Mouse (Mus musculus) embryonic facial prominence, embryonic 14.5 days (tissue): Measurements from ENCODE around the gene Ptger3. TPM values are rescaled to one million over a fixed set of nuclear protein-coding genes. Genes with fewer than 3 reads are reported as not detected.

Source experiments
- ATAC-seq: fragments of 200-750 bp; cut with Nextera tagmentation; 2 replicates; pipeline ENCODE4 v1.8.0; 2017; ENCODE audit warnings: low read depth, moderate number of reproducible peaks, moderate TSS enrichment
- DNase-seq: peaks from one replicate; pipeline ENCODE4 v3.0.0-alpha.2; 2015; ENCODE audit warnings: low spot score
- H3K27ac ChIP-seq: fragments of 300-500 bp; sonication (generic); replicated peaks from 2 replicates; pipeline ENCODE4 v1.5.1; 2014; ENCODE audit warnings: low read depth, mild to moderate bottlenecking, low read length, moderate library complexity
- H3K27me3 ChIP-seq: fragments of 300-500 bp; sonication (generic); replicated peaks from 2 replicates; pipeline ENCODE4 v1.6.1; 2014; ENCODE audit warnings: low read length; ENCODE audit not compliant: control insufficient read depth, insufficient read depth
- H3K36me3 ChIP-seq: fragments of 300-500 bp; sonication (generic); 2 replicates; pipeline ENCODE4 v1.6.1; 2014; ENCODE audit warnings: low read length, mixed read lengths; ENCODE audit not compliant: control insufficient read depth, insufficient read depth
- H3K4me1 ChIP-seq: fragments of 300-500 bp; sonication (generic); 2 replicates; pipeline ENCODE4 v1.6.1; 2014; ENCODE audit warnings: antibody characterized with exemption, low read length; ENCODE audit not compliant: control insufficient read depth, insufficient read depth
- H3K4me2 ChIP-seq: fragments of 300-500 bp; sonication (generic); 2 replicates; pipeline ENCODE4 v1.6.1; 2014; ENCODE audit warnings: low read depth, mild to moderate bottlenecking, low read length, moderate library complexity, mixed read lengths
- H3K4me3 ChIP-seq: fragments of 300-500 bp; sonication (generic); 2 replicates; pipeline ENCODE4 v1.5.1; 2014; ENCODE audit warnings: low read depth, mild to moderate bottlenecking, low read length
- H3K9ac ChIP-seq: fragments of 300-500 bp; sonication (generic); 2 replicates; pipeline ENCODE4 v1.6.1; 2014; ENCODE audit warnings: low read depth, mild to moderate bottlenecking, low read length, moderate library complexity, mixed read lengths
- H3K9me3 ChIP-seq: fragments of 300-500 bp; sonication (generic); 2 replicates; pipeline ENCODE4 v1.6.1; 2016; ENCODE audit warnings: low read length; ENCODE audit not compliant: control insufficient read depth
- WGBS: fragments of 180-500 bp; shearing (Covaris S2); extraction: QIAGEN DNeasy Blood & Tissue Kit; methylation state at CpG from one replicate; pipeline ENCODE4 v1.1.7; 2014; 5-methylcytosine and 5-hydroxymethylcytosine counted together
- polyA plus RNA-seq: library from polyadenylated mRNA; unstranded; fragments of >200 nt; fragmentation: Nextera tagmentation; extraction: Ambion mirVana; gene quantifications from 2 replicates; pipeline ENCODE4 v1.2.1, GENCODE M21; 2014

Ptger3 gene
- polyA plus RNA-seq, 1 experiment from 2014 or later, result 12.0 TPM

DNA sequence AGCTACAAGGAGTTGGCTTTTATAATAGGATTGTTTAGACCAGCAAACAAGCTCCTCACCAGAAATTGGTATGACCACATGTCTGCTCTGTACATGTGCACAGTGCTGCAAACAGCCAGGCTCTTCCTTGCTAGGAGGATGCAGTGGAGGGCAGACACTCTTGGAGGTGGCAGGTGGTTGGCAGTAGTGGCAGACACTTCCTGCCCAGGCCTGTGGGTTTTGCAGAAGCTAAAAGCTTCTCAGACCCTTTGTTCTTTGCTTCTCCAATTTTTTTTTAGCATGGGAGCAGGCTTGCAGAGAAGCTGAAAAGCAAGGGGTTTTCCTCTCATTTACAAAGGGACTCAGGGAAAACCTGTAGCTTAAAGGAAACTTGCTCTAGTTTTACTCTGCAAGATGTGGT is 50.3 kb downstream of the Ptger3 start:
- ATAC-seq, result no peak
- Histone ChIP-seq H3K4me2 (no peak overlapping the region), H3K27ac (no peak overlapping the region), H3K27me3 (no peaks in the 10 kb centered on the region), H3K4me3 (no peak overlapping the region), H3K4me1 (no peaks in the 10 kb centered on the region), H3K9ac (no peak overlapping the region), H3K9me3 (no peaks in the 10 kb centered on the region), H3K36me3 (no peaks in the 10 kb centered on the region)
- DNase-seq, result no peak

DNA sequence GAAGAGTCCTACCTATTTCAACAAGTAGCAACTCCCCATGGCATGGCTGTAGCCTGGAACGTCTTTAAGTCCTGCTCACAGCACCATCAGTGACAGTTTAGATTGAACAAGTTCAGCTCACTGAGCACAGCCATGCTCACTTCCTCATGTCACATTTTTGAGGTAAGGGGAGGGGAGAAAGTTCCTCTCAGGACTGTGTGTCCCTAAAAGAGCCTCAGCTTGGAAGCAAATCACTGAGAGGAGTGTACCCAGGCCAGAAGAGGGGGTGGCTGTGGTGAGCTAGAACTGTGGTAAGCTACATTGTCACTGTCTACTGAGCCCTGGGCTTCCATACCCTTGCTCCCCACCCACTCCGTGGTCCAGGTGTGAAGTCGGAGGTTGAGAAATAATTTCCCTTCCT is 60.7 kb downstream of the Ptger3 start:
- no peak for DNase-seq
- Histone ChIP-seq H3K27me3 (no peaks in the 10 kb centered on the region), H3K4me1 (no peaks in the 10 kb centered on the region), H3K9ac (no peak overlapping the region), H3K27ac (no peak overlapping the region), H3K9me3 (no peaks in the 10 kb centered on the region), H3K36me3 (no peaks in the 10 kb centered on the region), H3K4me2 (no peak overlapping the region), H3K4me3 (no peak overlapping the region)
- 49% methylated on average over 3 of the region's 3 CpGs for WGBS
- ATAC-seq, result no peak

DNA sequence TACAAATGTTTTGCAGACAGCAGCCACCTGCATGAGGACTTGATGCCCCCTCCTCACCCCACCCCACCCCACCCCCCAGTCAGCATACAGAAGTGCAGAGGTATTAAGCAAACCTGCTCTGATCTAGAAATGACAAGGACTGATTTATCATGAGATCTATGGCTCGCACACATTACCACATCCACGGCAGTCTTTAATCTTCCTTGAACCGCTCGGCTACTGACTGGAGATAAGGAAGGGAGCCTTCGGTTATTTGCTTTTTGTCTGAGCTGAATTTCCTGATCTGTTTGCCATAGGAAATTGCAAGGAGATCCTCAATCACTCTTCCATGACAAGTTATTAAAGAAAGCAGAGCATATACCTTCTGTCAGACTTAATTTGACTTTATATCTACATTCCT is 64.0 kb downstream of the Ptger3 start:
- 79% methylated on average over 5 of the region's 5 CpGs for WGBS
- ATAC-seq (no peak), DNase-seq (no peak)
- Histone ChIP-seq H3K27ac (no peak overlapping the region), H3K4me1 (no peaks in the 10 kb centered on the region), H3K27me3 (no peaks in the 10 kb centered on the region), H3K9ac (no peak overlapping the region), H3K4me3 (no peak overlapping the region), H3K9me3 (no peaks in the 10 kb centered on the region), H3K4me2 (no peak overlapping the region), H3K36me3 (no peaks in the 10 kb centered on the region)

DNA sequence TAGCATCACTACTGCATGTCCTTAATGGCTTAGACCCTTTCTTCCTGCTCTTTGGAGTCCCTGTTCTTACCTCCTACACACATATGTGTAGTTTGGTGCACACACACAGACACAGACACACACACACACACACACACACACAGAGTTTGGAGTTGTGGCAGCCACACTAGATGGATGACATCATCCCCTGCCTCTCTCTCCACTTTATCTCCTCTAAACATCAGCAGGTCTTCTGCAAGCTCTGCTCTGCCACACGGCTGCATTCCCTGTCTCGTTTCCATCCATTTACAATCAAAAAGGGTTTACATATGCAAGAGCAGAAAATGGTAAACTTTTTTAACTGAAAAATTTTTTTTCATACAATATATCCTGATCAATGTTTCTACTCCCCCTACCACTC is 64.7 kb downstream of the Ptger3 start:
- Histone ChIP-seq H3K36me3 (no peaks in the 10 kb centered on the region), H3K9ac (no peak overlapping the region), H3K27me3 (no peaks in the 10 kb centered on the region), H3K9me3 (no peaks in the 10 kb centered on the region), H3K4me2 (no peak overlapping the region), H3K27ac (no peak overlapping the region), H3K4me1 (no peaks in the 10 kb centered on the region), H3K4me3 (no peak overlapping the region)
- no peak for DNase-seq
- WGBS, result 65% methylated on average over 2 of the region's 2 CpGs
- ATAC-seq, result no peak

DNA sequence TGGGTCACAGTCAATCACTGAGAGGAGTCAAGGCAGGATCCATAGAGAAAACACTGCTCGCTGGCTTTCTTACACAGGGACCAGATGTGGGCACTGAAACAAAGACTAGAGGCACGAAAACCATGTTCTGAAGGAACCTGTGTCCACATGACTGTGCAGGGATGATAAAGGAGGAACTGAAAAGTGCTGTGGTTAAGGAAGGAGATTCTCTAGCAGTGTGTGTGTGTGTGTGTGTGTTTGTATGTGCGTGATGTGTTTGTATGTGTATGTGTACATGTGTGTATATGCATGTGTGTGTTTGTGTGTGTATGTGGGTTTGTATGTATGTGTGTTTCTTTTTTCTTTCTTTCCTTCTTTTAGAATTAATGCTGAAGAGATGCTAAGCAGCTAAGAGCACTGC is 67.7 kb downstream of the Ptger3 start:
- Histone ChIP-seq H3K9me3 (no peaks in the 10 kb centered on the region), H3K4me1 (no peaks in the 10 kb centered on the region), H3K27ac (no peak overlapping the region), H3K4me2 (no peak overlapping the region), H3K36me3 (no peaks in the 10 kb centered on the region), H3K9ac (no peak overlapping the region), H3K27me3 (no peaks in the 10 kb centered on the region), H3K4me3 (no peak overlapping the region)
- WGBS, result 74% methylated on average over 3 of the region's 3 CpGs
- DNase-seq, result no peak
- ATAC-seq, result no peak

DNA sequence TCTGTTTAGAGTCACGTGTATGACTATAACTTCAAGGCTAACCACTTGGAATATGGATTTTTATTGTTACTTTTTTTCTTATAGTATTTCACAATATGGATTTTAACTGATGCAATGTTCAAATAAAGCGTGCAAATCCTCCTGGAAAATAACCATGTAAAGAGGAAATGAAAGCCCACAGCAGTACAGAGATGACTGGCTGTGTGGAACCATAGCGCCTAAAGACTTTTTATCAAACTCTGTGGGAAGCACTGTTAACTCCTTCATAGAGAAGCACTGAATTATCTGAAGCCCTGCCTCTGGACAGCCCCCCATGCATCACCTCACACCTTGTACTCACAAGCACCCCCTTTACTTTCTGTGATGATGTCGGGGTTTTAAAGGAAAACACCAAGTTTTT is 69.0 kb downstream of the Ptger3 start:
- WGBS, result 79% methylated on average over 4 of the region's 4 CpGs
- no peaks in the 10 kb centered on the region for H3K27me3 ChIP-seq

DNA sequence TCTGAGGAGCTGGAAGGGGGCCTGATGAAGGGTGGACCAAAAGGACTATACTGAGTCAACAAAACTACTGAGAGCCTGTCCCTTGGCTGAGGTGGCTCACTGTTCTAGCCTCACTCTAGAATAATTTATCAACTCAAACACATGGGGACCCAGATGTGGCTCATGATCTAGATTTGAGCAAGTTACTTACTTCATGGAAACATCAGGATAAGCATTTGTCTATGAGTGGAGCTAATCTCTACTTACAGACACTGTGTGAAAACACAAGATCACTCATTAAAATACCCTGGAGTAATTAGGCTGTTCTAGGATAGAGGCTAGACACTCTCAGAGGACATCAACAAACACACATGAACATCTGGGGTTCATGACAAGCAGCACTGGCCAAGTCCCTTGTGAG is 70.2 kb downstream of the Ptger3 start:
- H3K27me3 ChIP-seq, result no peaks in the 10 kb centered on the region
- ATAC-seq, result no peak
- H3K9me3 ChIP-seq, result no peaks in the 10 kb centered on the region
- H3K4me1 ChIP-seq, result no peaks in the 10 kb centered on the region
- H3K27ac ChIP-seq, result no peak overlapping the region
- no peaks in the 10 kb centered on the region for H3K36me3 ChIP-seq
- H3K9ac ChIP-seq, result no peak overlapping the region
- no peak overlapping the region for H3K4me2 ChIP-seq
- DNase-seq, result no peak
- no peak overlapping the region for H3K4me3 ChIP-seq

More for the DNA sequence above, 69.0 kb downstream of the Ptger3 start:
- ATAC-seq, result no peak
- DNase-seq, result no peak
- H3K9ac ChIP-seq, result no peak overlapping the region
- no peak overlapping the region for H3K4me3 ChIP-seq
- no peak overlapping the region for H3K27ac ChIP-seq
- H3K4me2 ChIP-seq, result no peak overlapping the region
- no peaks in the 10 kb centered on the region for H3K9me3 ChIP-seq
- no peaks in the 10 kb centered on the region for H3K36me3 ChIP-seq
- no peaks in the 10 kb centered on the region for H3K4me1 ChIP-seq

DNA sequence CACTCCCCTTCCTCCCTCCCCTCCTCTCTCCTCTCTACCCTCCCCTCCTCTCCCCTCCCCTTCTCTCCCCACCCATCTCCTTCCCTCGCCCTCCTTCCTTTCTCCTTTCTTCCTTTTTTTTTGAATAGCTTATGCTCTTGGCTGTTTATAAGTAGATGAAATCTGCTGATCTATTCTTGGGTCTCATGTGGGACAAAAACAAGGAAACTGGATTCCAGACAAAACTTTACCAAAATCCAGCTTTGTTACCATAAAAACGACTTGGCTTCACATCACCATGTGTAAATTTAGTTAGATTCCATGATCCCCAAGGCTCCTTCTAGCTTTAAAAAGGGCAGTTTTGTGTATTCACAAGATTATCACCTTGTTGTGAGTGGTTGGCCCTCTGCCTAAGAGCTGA is 70.6 kb downstream of the Ptger3 start:
- ATAC-seq, result no peak
- 49% methylated on average over 2 of the region's 2 CpGs for WGBS
- Histone ChIP-seq H3K27ac (no peak overlapping the region), H3K27me3 (no peaks in the 10 kb centered on the region), H3K9ac (no peak overlapping the region), H3K4me1 (no peaks in the 10 kb centered on the region), H3K4me3 (no peak overlapping the region), H3K9me3 (no peaks in the 10 kb centered on the region), H3K36me3 (no peaks in the 10 kb centered on the region), H3K4me2 (no peak overlapping the region)
- no peak for DNase-seq

DNA sequence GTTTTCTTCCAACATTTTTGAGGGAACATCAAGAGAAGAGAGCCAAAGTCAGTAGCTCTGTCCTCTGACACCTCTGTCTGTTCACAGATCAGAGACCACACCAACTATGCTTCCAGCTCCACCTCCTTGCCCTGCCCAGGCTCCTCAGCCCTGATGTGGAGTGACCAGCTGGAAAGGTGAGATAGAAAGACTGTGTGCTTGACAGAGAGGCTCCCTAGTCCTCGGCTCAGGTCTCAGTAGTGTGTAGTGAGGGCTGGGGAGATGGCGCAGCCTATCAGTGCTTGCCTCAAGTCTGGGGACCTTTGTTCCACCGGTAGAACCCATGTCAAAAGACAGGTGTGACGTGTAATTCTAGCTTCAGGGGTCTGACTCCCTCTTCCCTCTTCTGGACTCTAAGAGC is 74.9 kb downstream of the Ptger3 start:
- ATAC-seq, result no peak
- DNase-seq, result no peak
- WGBS, result 86% methylated on average over 4 of the region's 4 CpGs
- H3K4me2 ChIP-seq, result no peak overlapping the region
- no peaks in the 10 kb centered on the region for H3K36me3 ChIP-seq
- H3K27me3 ChIP-seq, result no peaks in the 10 kb centered on the region
- H3K4me3 ChIP-seq, result no peak overlapping the region
- no peak overlapping the region for H3K27ac ChIP-seq
- H3K9me3 ChIP-seq, result no peaks in the 10 kb centered on the region
- no peak overlapping the region for H3K9ac ChIP-seq
- H3K4me1 ChIP-seq, result no peaks in the 10 kb centered on the region
